Mouse (Mus musculus): ENCODE measurements around the gene Gm5934. TPM values are rescaled to one million over a fixed set of nuclear protein-coding genes. Genes with fewer than 3 reads are reported as not detected.
"Not testable (repeated sequence)": the region's sequence is repeated elsewhere in the genome, so short reads cannot be mapped to it uniquely, and the experiment has no call there.

The Gm5934 gene
- not detected in 2 replicates for polyA plus RNA-seq (2012)

DNA sequence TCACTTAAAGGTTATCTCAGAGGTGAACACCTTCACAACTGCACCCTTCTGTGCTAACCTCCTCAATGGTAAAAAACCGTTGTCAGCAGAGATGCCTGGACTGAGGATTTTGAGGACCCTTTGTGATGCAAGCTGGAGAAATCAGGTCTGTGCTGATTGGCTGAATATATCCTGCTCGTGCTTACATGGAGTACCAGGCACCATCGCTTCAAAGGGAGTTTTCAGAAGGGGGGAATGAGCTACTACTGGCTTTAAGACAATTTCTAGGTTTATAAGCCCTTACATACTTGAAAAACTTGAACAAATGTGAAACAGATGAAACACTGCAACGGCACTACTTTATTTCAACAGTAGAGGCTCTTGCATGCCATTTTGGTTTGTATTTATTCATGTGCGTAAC, at the start of gene Gm5934:
TSS of gene Gm5934 (minus strand) at position 101 of the 400 bp plus-strand sequence.
- TF ChIP-seq GATA1 (IDR thresholded peaks at IDR 0.05; ENCODE audit: low read length), result not testable (repeated sequence)

Other genes with a start within 250 kb of the Gm5934 start
- gene Gm4297, start 74.1 kb upstream of the Gm5934 start, polyA plus RNA-seq (2012), result not detected in 2 replicates